Mouse (Mus musculus): Measurements from ENCODE around the gene Xylb. TPM values are rescaled to one million over a fixed set of nuclear protein-coding genes. Genes with fewer than 3 reads are reported as not detected.

Xylb gene
- polyA plus RNA-seq, 2 experiments: 5.2 to 8.9 TPM

- ATAC-seq (ENCODE audit: low FRiP score, low read depth) (peak; percentile 93), DNase-seq (ENCODE audit: low spot score) (peak; percentile 95)
- Histone ChIP-seq H3K36me3 (ENCODE audit: control insufficient read depth, insufficient read depth, low read length) (no peaks in the 10 kb centered on the region), H3K27me3 (ENCODE audit: control insufficient read depth, insufficient read depth, low read length) (no peaks in the 10 kb centered on the region), H3K4me3 (replicated peaks; ENCODE audit: low read length) (peak within 1 kb of the TSS; percentile 84), H3K4me2 (replicated peaks; ENCODE audit: low read depth, low read length, severe bottlenecking) (peak within 1 kb of the TSS; percentile 97), H3K9ac (ENCODE audit: low read depth, low read length, severe bottlenecking) (peak within 1 kb of the TSS; percentile 98), H3K4me1 (ENCODE audit: control insufficient read depth, insufficient read depth, low read length) (peaks cover 12% of the 10 kb centered on the region), H3K9me3 (ENCODE audit: control insufficient read depth, low read length) (no peaks in the 10 kb centered on the region), H3K27ac (replicated peaks; ENCODE audit: low read depth, low read length) (peak within 1 kb of the TSS; percentile 95)
- no peak for TF ChIP-seq POLR2A (IDR thresholded peaks at IDR 0.05; ENCODE audit: borderline replicate concordance, extremely low read depth, insufficient read depth, insufficient read length)
- 1% methylated on average over 15 of the region's 32 CpGs for WGBS
Measured at GRCm38 (mm10) chr9:119401801-119402214, 44.6 kb downstream of the Xylb start, which contains the start of gene Acvr2b. TSS of gene Acvr2b (plus strand) at chr9:119402118.

- peak overlapping the region; percentile 84 for H3K4me3 ChIP-seq (replicated peaks; ENCODE audit: low read length)
- H3K27me3 ChIP-seq (ENCODE audit: control insufficient read depth, insufficient read depth, low read length): no peaks in the 10 kb centered on the region
- peaks cover 12% of the 10 kb centered on the region for H3K4me1 ChIP-seq (ENCODE audit: control insufficient read depth, insufficient read depth, low read length)
- DNase-seq (ENCODE audit: low spot score) (peak; percentile 49), ATAC-seq (ENCODE audit: low FRiP score, low read depth) (peak; percentile 62)
- peak overlapping the region; percentile 97 for H3K4me2 ChIP-seq (replicated peaks; ENCODE audit: low read depth, low read length, severe bottlenecking)
- peak overlapping the region; percentile 98 for H3K9ac ChIP-seq (ENCODE audit: low read depth, low read length, severe bottlenecking)
- 0 out of 2 replicates have a peak, but pooled peaks have one; percentile 27 for TF ChIP-seq POLR2A (IDR thresholded peaks at IDR 0.05; ENCODE audit: borderline replicate concordance, extremely low read depth, insufficient read depth, insufficient read length)
- H3K36me3 ChIP-seq (ENCODE audit: control insufficient read depth, insufficient read depth, low read length): no peaks in the 10 kb centered on the region
- H3K9me3 ChIP-seq (ENCODE audit: control insufficient read depth, low read length): no peaks in the 10 kb centered on the region
- WGBS: under 1% methylated on average over 98 of the region's 127 CpGs
- peak overlapping the region; percentile 95 for H3K27ac ChIP-seq (replicated peaks; ENCODE audit: low read depth, low read length)
Measured at GRCm38 (mm10) chr9:119402253-119403235, 45.4 kb downstream of the Xylb start.

GRCm38 (mm10) chr9:119403236-119403641 is 46.1 kb downstream of the Xylb start:
- Histone ChIP-seq H3K9ac (ENCODE audit: low read depth, low read length, severe bottlenecking) (peak overlapping the region; percentile 98), H3K4me3 (replicated peaks; ENCODE audit: low read length) (peak overlapping the region; percentile 84), H3K4me1 (ENCODE audit: control insufficient read depth, insufficient read depth, low read length) (peaks cover 12% of the 10 kb centered on the region), H3K27ac (replicated peaks; ENCODE audit: low read depth, low read length) (peak overlapping the region; percentile 95; the same call in 1 of the 2 replicates), H3K36me3 (ENCODE audit: control insufficient read depth, insufficient read depth, low read length) (no peaks in the 10 kb centered on the region), H3K4me2 (replicated peaks; ENCODE audit: low read depth, low read length, severe bottlenecking) (peak overlapping the region; percentile 97), H3K27me3 (ENCODE audit: control insufficient read depth, insufficient read depth, low read length) (no peaks in the 10 kb centered on the region), H3K9me3 (ENCODE audit: control insufficient read depth, low read length) (no peaks in the 10 kb centered on the region)
- WGBS: under 1% methylated on average over 25 of the region's 26 CpGs
- ATAC-seq (ENCODE audit: low FRiP score, low read depth): no peak
- peak; percentile 32 for DNase-seq (ENCODE audit: low spot score)
- no peak for TF ChIP-seq POLR2A (IDR thresholded peaks at IDR 0.05; ENCODE audit: borderline replicate concordance, extremely low read depth, insufficient read depth, insufficient read length)

- Histone ChIP-seq H3K9ac (ENCODE audit: low read depth, low read length, severe bottlenecking) (peak overlapping the region; percentile 98; the same call in 1 of the 2 replicates), H3K27me3 (ENCODE audit: control insufficient read depth, insufficient read depth, low read length) (no peaks in the 10 kb centered on the region), H3K4me1 (ENCODE audit: control insufficient read depth, insufficient read depth, low read length) (peaks cover 16% of the 10 kb centered on the region), H3K27ac (replicated peaks; ENCODE audit: low read depth, low read length) (no peak overlapping the region), H3K36me3 (ENCODE audit: control insufficient read depth, insufficient read depth, low read length) (no peaks in the 10 kb centered on the region), H3K9me3 (ENCODE audit: control insufficient read depth, low read length) (no peaks in the 10 kb centered on the region), H3K4me3 (replicated peaks; ENCODE audit: low read length) (peak overlapping the region; percentile 84), H3K4me2 (replicated peaks; ENCODE audit: low read depth, low read length, severe bottlenecking) (peak overlapping the region; percentile 97)
- ATAC-seq (ENCODE audit: low FRiP score, low read depth) (no peak), DNase-seq (ENCODE audit: low spot score) (no peak)
- WGBS: 54% methylated on average over 5 of the region's 5 CpGs
- no peak for TF ChIP-seq POLR2A (IDR thresholded peaks at IDR 0.05; ENCODE audit: borderline replicate concordance, extremely low read depth, insufficient read depth, insufficient read length)
Measured at GRCm38 (mm10) chr9:119404090-119404489, 46.9 kb downstream of the Xylb start.

- Histone ChIP-seq H3K27me3 (ENCODE audit: control insufficient read depth, insufficient read depth, low read length) (no peaks in the 10 kb centered on the region), H3K4me2 (replicated peaks; ENCODE audit: low read depth, low read length, severe bottlenecking) (no peak overlapping the region), H3K9ac (ENCODE audit: low read depth, low read length, severe bottlenecking) (no peak overlapping the region), H3K9me3 (ENCODE audit: control insufficient read depth, low read length) (peaks cover 16% of the 10 kb centered on the region; the same call in 1 of the 2 replicates), H3K4me3 (replicated peaks; ENCODE audit: low read length) (no peak overlapping the region), H3K36me3 (ENCODE audit: control insufficient read depth, insufficient read depth, low read length) (no peaks in the 10 kb centered on the region), H3K27ac (replicated peaks; ENCODE audit: low read depth, low read length) (no peak overlapping the region), H3K4me1 (ENCODE audit: control insufficient read depth, insufficient read depth, low read length) (peaks cover 13% of the 10 kb centered on the region)
- ATAC-seq (ENCODE audit: low FRiP score, low read depth): no peak
- TF ChIP-seq POLR2A (IDR thresholded peaks at IDR 0.05; ENCODE audit: borderline replicate concordance, extremely low read depth, insufficient read depth, insufficient read length): no peak
- DNase-seq (ENCODE audit: low spot score): no peak
- WGBS: 72% methylated on average over 15 of the region's 15 CpGs
Measured at GRCm38 (mm10) chr9:119407884-119408283, 50.7 kb downstream of the Xylb start.

Measured in limb, embryonic 14.5 days (tissue).